Mouse (Mus musculus): ENCODE results near the gene Abhd17a.

The Abhd17a gene

GRCm38 (mm10) chr10:80576351-80577194 lies 13.6 kb downstream of the Abhd17a start:
- DNase-seq (ENCODE audit: low spot score in 2 of 2), result peak; percentile 55 to 69

- DNase-seq (ENCODE audit: low spot score in 2 of 2), result no peak
These were observed 14.2 kb downstream of the Abhd17a start for GRCm38 (mm10) chr10:80575925-80576324.

- no peak for DNase-seq (ENCODE audit: low spot score in 2 of 2)
These were observed 15.2 kb downstream of the Abhd17a start for GRCm38 (mm10) chr10:80574896-80575295.

GRCm38 (mm10) chr10:80573944-80574343 lies 16.2 kb downstream of the Abhd17a start:
- no peak for DNase-seq (ENCODE audit: low spot score in 2 of 2)

GRCm38 (mm10) chr10:80572477-80572876 lies 17.7 kb downstream of the Abhd17a start:
- no peak for DNase-seq (ENCODE audit: low spot score in 2 of 2)

- DNase-seq (ENCODE audit: low spot score in 2 of 2), result peak in 1 of 2 experiments; percentile 32
These were observed 19.0 kb downstream of the Abhd17a start for GRCm38 (mm10) chr10:80570871-80571836.

- no peak for DNase-seq (ENCODE audit: low spot score in 2 of 2)
These were observed 19.7 kb downstream of the Abhd17a start for GRCm38 (mm10) chr10:80570419-80570818.

- peak; percentile 76 to 80 for DNase-seq (ENCODE audit: low spot score in 2 of 2)
These were observed 20.5 kb downstream of the Abhd17a start for GRCm38 (mm10) chr10:80569664-80570066.

GRCm38 (mm10) chr10:80568876-80569275 lies 21.3 kb downstream of the Abhd17a start:
- no peak for DNase-seq (ENCODE audit: low spot score in 2 of 2)

- peak; percentile 87 to 93 for DNase-seq (ENCODE audit: low spot score in 2 of 2)
These were observed 23.6 kb downstream of the Abhd17a start for GRCm38 (mm10) chr10:80566375-80567092.

GRCm38 (mm10) chr10:80561116-80561944 lies 28.8 kb downstream of the Abhd17a start, which contains the start of gene Rexo1:
Gene Rexo1, minus strand, starts transcription at chr10:80561560.
- peak; percentile 90 to 93 for DNase-seq (ENCODE audit: low spot score in 2 of 2)

- no peak for DNase-seq (ENCODE audit: low spot score in 2 of 2)
These were observed 29.5 kb downstream of the Abhd17a start for GRCm38 (mm10) chr10:80560621-80561020.

GRCm38 (mm10) chr10:80559431-80559830 lies 30.7 kb downstream of the Abhd17a start:
- DNase-seq (ENCODE audit: low spot score in 2 of 2), result no peak

GRCm38 (mm10) chr10:80557346-80557965 lies 32.7 kb downstream of the Abhd17a start:
- peak; percentile 69 to 83 for DNase-seq (ENCODE audit: low spot score in 2 of 2)

GRCm38 (mm10) chr10:80553997-80554396 lies 36.1 kb downstream of the Abhd17a start:
- no peak for DNase-seq (ENCODE audit: low spot score in 2 of 2)

GRCm38 (mm10) chr10:80553575-80553974 lies 36.6 kb downstream of the Abhd17a start:
- peak; percentile 48 to 50 for DNase-seq (ENCODE audit: low spot score in 2 of 2)

GRCm38 (mm10) chr10:80552364-80552763 lies 37.8 kb downstream of the Abhd17a start:
- no peak for DNase-seq (ENCODE audit: low spot score in 2 of 2)

GRCm38 (mm10) chr10:80549279-80549678 lies 40.9 kb downstream of the Abhd17a start:
- DNase-seq (ENCODE audit: low spot score in 2 of 2), result no peak

- peak; percentile 46 to 60 for DNase-seq (ENCODE audit: low spot score in 2 of 2)
These were observed 41.6 kb downstream of the Abhd17a start for GRCm38 (mm10) chr10:80548428-80549006.

- no peak for DNase-seq (ENCODE audit: low spot score in 2 of 2)
These were observed 42.6 kb downstream of the Abhd17a start for GRCm38 (mm10) chr10:80547539-80547938.
